In the genomic region with DNA sequence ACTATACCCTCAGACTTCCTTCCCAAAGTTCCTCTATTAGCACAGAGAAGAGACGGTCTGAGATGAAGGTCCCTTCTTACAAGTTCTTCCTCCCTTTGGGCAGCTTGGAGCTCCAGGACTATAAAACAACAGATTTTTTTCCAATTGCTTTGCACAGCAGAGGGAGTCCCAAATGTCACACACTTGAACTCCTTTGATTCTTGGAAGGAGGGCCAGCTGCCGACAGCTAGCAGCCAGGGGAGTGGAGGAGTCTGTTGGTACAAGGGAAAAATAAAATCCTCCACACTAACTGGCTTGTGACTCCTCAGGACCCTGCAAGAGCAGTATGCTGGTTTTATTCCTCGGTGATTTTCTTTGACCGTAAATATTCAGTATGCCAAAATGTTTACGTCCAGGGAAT, we compare ENCODE assay signal across 18 mouse cellular contexts. TPM values are rescaled to one million over a fixed set of nuclear protein-coding genes. Genes with fewer than 3 reads are reported as not detected.
"Had no signal": no experiment of that assay in that cellular context is flagged by ENCODE, and none has a peak within 500 bp of the region (broad histone marks: within the 10 kb centered on the region; RNA-seq: fewer than 3 reads in every experiment).

No protein-coding gene starts in this region.

- H3K27me3 ChIP-seq: limb, embryonic 15.5 days; liver, embryonic 12.5 days; midbrain, embryonic 13.5 days had no signal

- H3K27ac ChIP-seq: hindbrain, postnatal 0 days; limb, embryonic 15.5 days; liver, embryonic 12.5 days; midbrain, embryonic 13.5 days had no signal

- H3K9ac ChIP-seq: limb, embryonic 15.5 days; liver, embryonic 12.5 days; midbrain, embryonic 13.5 days had no signal

- H3K4me1 ChIP-seq: liver, embryonic 12.5 days had no signal

- DNase-seq: kidney, adult 11 months; kidney, postnatal 25 days; right cerebral cortex, postnatal 14 days; thymus, postnatal 36 days had no signal

- H3K4me2 ChIP-seq: limb, embryonic 15.5 days; liver, embryonic 12.5 days; midbrain, embryonic 13.5 days had no signal

- ATAC-seq: hindbrain, postnatal 0 days; liver, embryonic 12.5 days; midbrain, embryonic 13.5 days had no signal

- H3K9me3 ChIP-seq: limb, embryonic 15.5 days; liver, embryonic 12.5 days; midbrain, embryonic 13.5 days had no signal

- H3K36me3 ChIP-seq: limb, embryonic 15.5 days; liver, embryonic 12.5 days; midbrain, embryonic 13.5 days had no signal

- H3K4me3 ChIP-seq: limb, embryonic 15.5 days; liver, embryonic 12.5 days; midbrain, embryonic 13.5 days had no signal

RNA-seq across cellular contexts. Expression of gene 1700012B07Rik, which starts 16.6 kb away (rescaled TPM):
- total RNA-seq: hindbrain, postnatal 0 days; layer of hippocampus, adult 18-20 months; layer of hippocampus, postnatal 25 days; left cerebral cortex, adult 8-10 months; left cerebral cortex, postnatal 25 days; midbrain, postnatal 0 days had no signal
- polyA plus RNA-seq: hindbrain, postnatal 0 days; intestine, embryonic 14.5 days; limb, embryonic 11.5 days; limb, embryonic 15.5 days; liver, embryonic 12.5 days; midbrain, embryonic 13.5 days; midbrain, postnatal 0 days; neural tube, embryonic 14.5 days; small intestine, adult 2 months; stomach, embryonic 16.5 days had no signal
